Mouse (Mus musculus): ENCODE measurements at regions not wholly inside any gene's neighbourhood (a gene's known extent, or its start where the extent isn't known, plus 50 kb on each side); places are given as distances from the start of the nearest gene placed in this dataset.

DNA sequence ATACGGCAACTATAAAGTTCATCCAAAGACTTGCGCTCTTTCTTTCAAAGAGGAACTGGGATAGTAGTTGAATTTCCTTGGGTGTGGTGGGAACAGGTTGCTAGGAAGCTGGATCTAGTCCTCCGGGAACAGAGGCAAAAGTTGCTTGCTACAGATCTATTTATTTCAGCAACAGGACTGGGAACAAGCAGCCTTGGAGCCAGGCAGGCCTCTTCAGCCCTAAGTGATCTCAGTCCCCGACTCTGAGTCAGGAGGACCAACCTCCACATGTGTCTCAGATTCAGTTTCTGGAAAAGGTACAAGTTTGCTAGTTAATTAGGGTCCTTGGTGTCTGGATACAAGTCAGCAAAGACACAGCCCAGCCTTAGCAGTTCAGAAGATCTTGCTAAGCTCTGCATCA lies 180.2 kb downstream of the Efcab1 start:
- Histone ChIP-seq H3K36me3 (replicated peaks in 1 of 2; ENCODE audit: control insufficient read depth in 1 of 2, insufficient read depth in 1 of 2, low read length in 1 of 2) (no peaks in the 10 kb centered on the region), H3K4me3 (replicated peaks in 1 of 3; ENCODE audit: low read depth in 2 of 3, low read length in 2 of 3, poor library complexity in 1 of 3) (no peak overlapping the region), H3K4me2 (ENCODE audit: insufficient read depth, low read depth, poor library complexity, severe bottlenecking) (no peak overlapping the region), H3K79me2 (replicated peaks; ENCODE audit: control insufficient read depth, extremely low read depth, insufficient read depth, poor library complexity, severe bottlenecking) (no peaks in the 10 kb centered on the region), H3K9me3 (replicated peaks; ENCODE audit: low read length) (peaks cover 2% of the 10 kb centered on the region), H3K27ac (ENCODE audit: insufficient read depth, low read depth) (no peak overlapping the region), H3K27me3 (replicated peaks) (peaks cover 1% of the 10 kb centered on the region), H3K4me1 (ENCODE audit: control insufficient read depth in 1 of 2, insufficient read depth in 2 of 2) (no peaks in the 10 kb centered on the region), H3K9ac (ENCODE audit: insufficient read depth, low read depth) (no peak overlapping the region)
- no peak for DNase-seq (ENCODE audit: extremely low read depth)
- TF ChIP-seq CHD1 (IDR thresholded peaks at IDR 0.05; ENCODE audit: low read depth, low read length), result no peak
- no peak for TF ChIP-seq JUN (IDR thresholded peaks at IDR 0.05; ENCODE audit: insufficient read depth, low read depth, low read length)
- no peak for TF ChIP-seq IRF4 (IDR thresholded peaks at IDR 0.05; ENCODE audit: low read depth, low read length)
- no peak for TF ChIP-seq MAFK (IDR thresholded peaks at IDR 0.05; ENCODE audit: insufficient replicate concordance, low read length)
- TF ChIP-seq RAD21 (IDR thresholded peaks at IDR 0.05; ENCODE audit: low read depth, low read length), result no peak
- TF ChIP-seq MEF2A (IDR thresholded peaks at IDR 0.05; ENCODE audit: borderline replicate concordance, low read depth, low read length), result no peak
- no peak for TF ChIP-seq EP300 (IDR thresholded peaks at IDR 0.05; ENCODE audit: low read length)
- no peak for TF ChIP-seq MAZ (IDR thresholded peaks at IDR 0.05; ENCODE audit: low read depth, low read length)
- in situ Hi-C loops (cut with MboI; ENCODE audit: low pct_ligation_motif_present, low pct_unique_long_range_greater_than_20kb, low sequenced_read_pairs) (no loop called here), dilution Hi-C loops (cut with MboI; ENCODE audit: extremely low pct_ligation_motif_present, extremely low pct_unique_long_range_greater_than_20kb, low sequenced_read_pairs) (no loop called here)

DNA sequence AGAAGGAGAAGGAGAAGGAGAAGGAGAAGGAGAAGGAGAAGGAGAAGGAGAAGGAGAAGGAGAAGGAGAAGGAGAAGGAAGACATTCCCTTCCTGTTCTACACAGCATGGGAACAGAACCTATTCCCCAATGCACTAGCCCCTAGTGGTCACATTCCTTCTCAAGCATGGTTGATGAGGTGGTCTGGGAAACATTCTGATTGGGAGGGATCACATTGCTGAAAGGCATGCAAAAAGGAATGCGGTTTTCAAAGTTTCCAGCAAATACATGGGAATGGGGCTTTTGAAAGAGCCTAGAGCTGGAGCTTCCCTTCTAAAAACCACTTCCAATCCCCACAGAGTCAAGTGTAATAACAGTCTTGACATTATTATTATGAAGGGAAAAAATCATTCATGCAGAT lies 197.5 kb downstream of the Efcab1 start:
- peaks cover 4% of the 10 kb centered on the region for H3K9me3 ChIP-seq (replicated peaks; ENCODE audit: low read length)
- no peak for DNase-seq (ENCODE audit: extremely low read depth)
- no peak overlapping the region for H3K4me2 ChIP-seq (ENCODE audit: insufficient read depth, low read depth, poor library complexity, severe bottlenecking)
- H3K27me3 ChIP-seq (replicated peaks), result peaks cover 1% of the 10 kb centered on the region
- no peak overlapping the region for H3K4me3 ChIP-seq (replicated peaks in 1 of 3; ENCODE audit: low read depth in 2 of 3, low read length in 2 of 3, poor library complexity in 1 of 3)
- H3K9ac ChIP-seq (ENCODE audit: insufficient read depth, low read depth), result no peak overlapping the region
- peaks cover 0 to 4% of the 10 kb centered on the region in 2 experiments; a peak in 1 of 4 replicates for H3K4me1 ChIP-seq (ENCODE audit: control insufficient read depth in 1 of 2, insufficient read depth in 2 of 2)
- dilution Hi-C loops (cut with MboI; ENCODE audit: extremely low pct_ligation_motif_present, extremely low pct_unique_long_range_greater_than_20kb, low sequenced_read_pairs) (no loop called here), in situ Hi-C loops (cut with MboI; ENCODE audit: low pct_ligation_motif_present, low pct_unique_long_range_greater_than_20kb, low sequenced_read_pairs) (no loop called here)
- TF ChIP-seq UBTF (IDR thresholded peaks at IDR 0.05; ENCODE audit: low read depth, low read length), result no peak
- TF ChIP-seq HCFC1 (IDR thresholded peaks at IDR 0.05; ENCODE audit: low read depth, low read length), result no peak
- no peak for TF ChIP-seq NELFE (IDR thresholded peaks at IDR 0.05; ENCODE audit: low read depth, low read length)
- no peak for TF ChIP-seq MAX (IDR thresholded peaks at IDR 0.05; ENCODE audit: low read length)
- TF ChIP-seq POLR2AphosphoS2 (IDR thresholded peaks at IDR 0.05; ENCODE audit: low read depth, low read length), result no peak
- no peak for TF ChIP-seq CHD1 (IDR thresholded peaks at IDR 0.05; ENCODE audit: low read depth, low read length)
- no peak for TF ChIP-seq MXI1 (IDR thresholded peaks at IDR 0.05; ENCODE audit: low read depth, low read length)
- TF ChIP-seq CHD2 (IDR thresholded peaks at IDR 0.05; ENCODE audit: low read length), result no peak
- no peak for TF ChIP-seq GABPA (IDR thresholded peaks at IDR 0.05; ENCODE audit: insufficient replicate concordance, low read depth, low read length)
- TF ChIP-seq POLR2A (IDR thresholded peaks at IDR 0.05; ENCODE audit: low read depth, low read length), result no peak
- no peak for TF ChIP-seq IRF4 (IDR thresholded peaks at IDR 0.05; ENCODE audit: low read depth, low read length)
- TF ChIP-seq USF1 (IDR thresholded peaks at IDR 0.05; ENCODE audit: low read depth, low read length), result no peak
- no peak for TF ChIP-seq ETS1 (conservative IDR thresholded peaks at IDR 0.05; ENCODE audit: low read depth, low read length)
- no peak for TF ChIP-seq MAZ (IDR thresholded peaks at IDR 0.05; ENCODE audit: low read depth, low read length)
- H3K79me2 ChIP-seq (replicated peaks; ENCODE audit: control insufficient read depth, extremely low read depth, insufficient read depth, poor library complexity, severe bottlenecking), result no peaks in the 10 kb centered on the region
- H3K36me3 ChIP-seq (replicated peaks in 1 of 2; ENCODE audit: control insufficient read depth in 1 of 2, insufficient read depth in 1 of 2, low read length in 1 of 2), result no peaks in the 10 kb centered on the region
- H3K27ac ChIP-seq (ENCODE audit: insufficient read depth, low read depth), result no peak overlapping the region

Data from CH12.LX (cell line).